Mouse (Mus musculus): ENCODE data around the gene Zbtb46.

DNA sequence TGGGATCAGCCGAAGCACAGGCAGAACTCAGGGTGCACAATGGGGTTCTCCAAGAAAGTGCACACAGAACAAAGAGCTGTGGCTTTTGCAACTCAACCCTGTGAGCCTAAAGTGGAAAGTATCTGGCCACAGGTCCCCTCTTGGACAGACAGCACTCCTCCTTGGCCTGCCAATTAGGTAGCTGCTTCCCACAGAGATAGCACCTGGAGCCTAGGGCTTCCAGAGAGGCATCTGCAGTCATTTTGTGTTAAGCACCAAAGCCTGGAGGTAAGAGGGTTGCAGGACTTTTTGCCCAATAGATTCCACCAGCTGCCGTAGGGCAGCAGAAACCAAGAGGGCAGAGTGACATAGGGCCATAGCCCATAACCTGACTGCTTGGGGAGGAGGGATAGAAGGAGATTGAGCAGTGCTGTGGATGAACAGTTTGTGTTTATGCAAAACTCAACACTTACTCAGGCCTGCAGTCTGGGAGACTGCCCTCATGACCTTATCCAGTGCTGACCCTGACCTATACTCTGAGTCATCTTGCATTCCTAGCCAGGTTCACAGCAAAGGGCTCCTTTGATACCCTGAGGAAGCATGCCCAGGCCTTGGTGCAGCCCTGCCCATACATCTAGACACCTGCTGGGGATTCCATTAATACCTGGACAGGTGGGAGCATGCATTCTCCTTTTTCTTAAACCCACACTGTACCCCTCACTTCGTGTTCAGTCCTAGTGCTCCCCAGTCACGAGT is 68.9 kb downstream of the Zbtb46 start:
- no peak for TF ChIP-seq CTCF (IDR thresholded peaks at IDR 0.05; ENCODE audit: control insufficient read depth, insufficient read depth, insufficient replicate concordance, low read depth, low read length)
- no peak for TF ChIP-seq POLR2A (IDR thresholded peaks at IDR 0.05; ENCODE audit: control insufficient read depth, low read depth, low read length)

Data from testis, adult 2 months (tissue).